Mouse (Mus musculus) urinary bladder, postnatal 10 days (tissue): Measurements from ENCODE around the gene Atxn7l3b.

Source experiments
- DNase-seq: peaks from one replicate; pipeline ENCODE4 v3.0.0; 2022; ENCODE audit warnings: low spot score

Atxn7l3b gene

DNA sequence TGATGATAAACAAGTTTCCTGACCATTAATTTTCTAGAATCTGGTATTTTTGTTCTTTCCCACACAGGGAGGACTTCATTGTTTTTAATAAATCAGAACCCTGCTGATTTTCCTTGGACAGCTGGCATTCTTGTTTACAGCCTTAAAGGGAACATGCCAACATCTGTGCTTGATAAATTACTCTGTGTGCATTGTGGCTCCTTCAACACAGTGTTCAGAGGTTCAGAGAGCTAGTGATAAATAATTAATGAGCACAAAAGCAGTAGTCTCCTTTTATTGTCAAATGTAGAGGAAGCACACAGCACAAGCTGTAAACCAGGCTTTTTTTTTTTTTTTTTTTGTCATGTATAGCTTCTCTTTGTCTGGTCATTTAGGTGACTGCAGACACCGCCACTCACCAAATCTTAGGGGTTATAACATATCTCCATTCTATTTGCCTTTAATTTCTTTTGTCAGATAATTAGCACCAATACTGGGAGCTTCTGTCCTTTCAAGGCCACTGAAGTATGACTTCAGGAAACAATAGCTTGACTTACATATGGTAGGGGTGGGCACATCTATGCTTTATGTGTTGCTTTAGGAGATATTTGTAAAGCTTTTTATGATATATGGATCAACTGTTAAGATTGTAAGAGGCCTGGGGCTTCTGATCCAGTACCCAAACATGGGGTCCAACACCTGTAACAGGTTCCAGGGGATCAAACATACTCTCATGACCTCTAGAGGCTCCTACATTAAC, 52.0 kb downstream of the Atxn7l3b start:
- DNase-seq, result no peak
